Mouse (Mus musculus) cortical plate, adult 2 months (tissue): ENCODE data around the gene Mthfsd. TPM values are rescaled to one million over a fixed set of nuclear protein-coding genes. Genes with fewer than 3 reads are reported as not detected.

Experiments used
- H3K27ac ChIP-seq: fragments of 200-500 bp; 2 replicates; pipeline ENCODE4 v1.5.1; 2012; ENCODE audit warnings: low read length, control low read depth, inconsistent platforms; ENCODE audit not compliant: insufficient read depth
- H3K4me1 ChIP-seq: fragments of 200-500 bp; 2 replicates; pipeline ENCODE4 v1.6.1; 2011; ENCODE audit warnings: low read length; ENCODE audit not compliant: control insufficient read depth, insufficient read depth
- H3K4me3 ChIP-seq: fragments of 200-500 bp; 2 replicates; pipeline ENCODE4 v1.5.1; 2011; ENCODE audit warnings: mild to moderate bottlenecking, low read length, control low read depth; ENCODE audit not compliant: insufficient read depth
- CTCF ChIP-seq: fragments of 200-500 bp; IDR thresholded peaks from 2 replicates; pipeline ENCODE4 v1.5.1; 2011; ENCODE audit warnings: mild to moderate bottlenecking, control low read depth, low read length; ENCODE audit not compliant: insufficient read depth; ENCODE audit errors: extremely low read depth
- POLR2A ChIP-seq: fragments of 200-500 bp; IDR thresholded peaks from 2 replicates; pipeline ENCODE4 v1.6.1; 2011; ENCODE audit warnings: mild to moderate bottlenecking, low read length, control low read depth; ENCODE audit not compliant: insufficient read depth; ENCODE audit errors: extremely low read depth
- polyA plus RNA-seq: library from polyadenylated mRNA; depleted of rRNA; stranded (reverse); fragments of >200 nt; gene quantifications from 2 replicates; pipeline ENCODE4 v1.2.3, GENCODE M21; 2012

The Mthfsd gene
- polyA plus RNA-seq, 1 experiment = 95.8 TPM

GRCm38 (mm10) chr8:121122368-121122767 is 14.2 kb upstream of the Mthfsd start:
- Histone ChIP-seq H3K4me1 (no peaks in the 10 kb centered on the region), H3K4me3 (no peak overlapping the region), H3K27ac (no peak overlapping the region)
- TF ChIP-seq POLR2A = no peak
- TF ChIP-seq CTCF = no peak

DNA sequence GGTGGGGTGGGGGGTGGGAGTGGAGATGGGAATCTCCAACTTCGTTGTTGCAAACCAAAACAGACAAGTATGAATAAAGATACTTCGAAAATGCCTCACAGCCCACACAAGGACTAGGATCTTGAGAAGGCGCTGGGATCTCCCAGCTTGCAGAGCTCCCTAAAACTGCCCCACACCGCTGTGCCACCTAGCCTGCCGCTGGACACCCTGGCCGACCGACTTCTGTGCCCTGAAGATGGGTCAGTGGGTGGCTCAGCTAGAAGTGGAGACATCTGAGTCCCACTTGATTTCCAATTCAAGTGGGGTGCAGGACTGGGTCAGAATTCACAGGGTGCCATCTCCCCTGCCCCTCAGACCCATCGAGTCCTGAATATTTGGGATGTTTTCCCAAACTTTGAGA is 13.5 kb upstream of the Mthfsd start:
- TF ChIP-seq POLR2A (no peak), CTCF (no peak)
- H3K27ac ChIP-seq = no peak overlapping the region
- no peaks in the 10 kb centered on the region for H3K4me1 ChIP-seq
- no peak overlapping the region for H3K4me3 ChIP-seq

DNA sequence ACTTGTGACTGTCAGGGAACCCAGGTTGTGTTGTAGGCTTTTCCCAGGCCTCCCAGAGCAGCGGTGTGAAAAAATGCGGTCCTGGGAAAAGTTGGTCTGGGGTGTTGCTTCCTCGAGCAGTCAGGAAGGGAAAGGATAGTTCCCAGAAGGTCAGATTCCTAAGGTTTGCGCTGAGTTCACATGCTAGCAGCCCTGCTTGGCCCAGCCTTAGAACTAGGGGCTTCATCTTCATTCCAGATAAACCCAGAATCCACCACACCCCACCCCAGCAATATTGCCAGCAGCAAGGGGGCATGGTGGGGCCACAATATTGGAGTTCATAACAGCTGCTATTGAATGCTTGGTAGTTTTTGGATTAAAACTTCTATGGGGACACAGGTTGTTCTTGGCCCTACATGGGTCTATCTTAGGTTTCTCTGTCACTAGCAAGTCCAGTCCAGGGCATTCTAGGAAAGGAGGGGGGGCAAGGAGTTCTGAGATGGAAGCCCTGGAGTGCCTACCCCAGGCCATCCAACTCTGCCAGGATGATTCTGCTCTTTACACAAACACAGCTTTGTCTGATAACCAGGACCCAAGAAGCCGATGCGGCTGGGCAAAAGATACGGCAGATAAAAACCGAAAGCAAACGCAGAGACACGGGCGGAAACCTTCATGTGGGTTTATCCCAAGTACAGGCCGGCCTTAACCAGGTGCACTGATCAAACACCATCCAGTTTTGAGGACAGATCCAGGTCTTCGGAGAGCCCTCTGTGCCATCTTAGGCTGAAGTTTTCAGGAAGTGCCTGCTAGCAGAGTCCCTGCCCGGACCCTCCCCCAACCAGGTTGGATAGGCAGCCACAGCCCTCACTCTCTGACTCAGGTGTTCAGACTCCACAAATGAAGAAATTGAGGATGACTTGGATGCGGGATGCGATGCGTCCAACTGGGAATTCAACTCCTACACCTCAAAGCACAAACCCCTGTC is 12.5 kb upstream of the Mthfsd start:
- Histone ChIP-seq H3K4me1 (no peaks in the 10 kb centered on the region), H3K4me3 (no peak overlapping the region; the same call in 1 of the 2 replicates), H3K27ac (no peak overlapping the region)
- TF ChIP-seq CTCF (no peak), POLR2A (no peak)

- no peak for TF ChIP-seq CTCF
- H3K27ac ChIP-seq = no peak overlapping the region
- no peak overlapping the region for H3K4me3 ChIP-seq
- H3K4me1 ChIP-seq = no peaks in the 10 kb centered on the region
Measured at GRCm38 (mm10) chr8:121119635-121120455, 11.7 kb upstream of the Mthfsd start.

DNA sequence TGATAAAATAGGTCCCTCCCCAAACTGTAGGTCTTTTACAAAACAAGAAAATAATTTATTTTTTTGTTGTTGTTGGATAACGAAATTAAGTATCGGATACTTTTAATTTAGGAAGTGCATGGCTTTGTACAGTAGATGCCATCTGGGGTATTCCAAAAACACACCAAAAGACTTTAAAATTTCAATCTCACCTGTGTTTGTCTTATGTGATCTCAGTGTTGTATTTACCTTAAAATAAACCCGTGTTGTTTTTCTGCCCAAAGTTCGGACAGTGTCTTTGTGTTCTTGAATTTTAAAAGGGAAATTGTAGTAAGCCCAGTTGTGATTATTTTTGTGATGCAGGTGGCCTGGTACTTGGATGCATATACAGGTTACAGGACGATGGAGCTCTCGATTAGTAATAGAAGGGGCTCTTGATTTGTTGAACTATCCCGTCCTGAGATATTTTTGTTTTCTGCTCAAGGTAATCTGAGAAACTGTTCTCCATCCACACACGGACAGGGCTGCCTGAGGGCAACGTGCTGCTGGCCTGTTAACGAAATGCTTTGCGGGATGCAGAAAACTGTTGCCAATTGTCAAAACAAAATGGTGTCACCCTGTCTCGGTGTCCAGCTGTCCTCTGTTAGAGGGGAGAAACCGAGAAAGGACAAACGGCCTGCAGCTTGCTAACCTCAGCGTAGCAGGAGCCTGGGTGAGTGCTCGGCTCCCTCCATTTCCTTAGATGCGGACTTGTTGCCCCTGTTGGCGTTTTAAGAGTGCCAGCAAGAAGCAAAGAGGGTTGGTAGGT is 10.6 kb upstream of the Mthfsd start:
- H3K4me3 ChIP-seq = no peak overlapping the region
- TF ChIP-seq POLR2A (no peak), CTCF (no peak)

DNA sequence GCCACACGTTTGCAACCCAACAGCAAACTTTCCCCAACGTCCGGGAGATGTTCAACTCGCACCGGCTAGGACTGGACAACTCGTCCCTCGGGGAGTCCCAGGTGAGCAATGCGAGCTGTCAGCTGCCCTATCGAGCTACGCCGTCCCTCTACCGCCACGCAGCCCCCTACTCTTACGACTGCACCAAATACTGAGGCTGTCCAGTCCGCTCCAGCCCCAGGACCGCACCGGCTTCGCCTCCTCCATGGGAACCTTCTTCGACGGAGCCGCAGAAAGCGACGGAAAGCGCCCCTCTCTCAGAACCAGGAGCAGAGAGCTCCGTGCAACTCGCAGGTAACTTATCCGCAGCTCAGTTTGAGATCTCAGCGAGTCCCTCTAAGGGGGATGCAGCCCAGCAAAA is 9.7 kb upstream of the Mthfsd start:
- Histone ChIP-seq H3K27ac (no peak overlapping the region), H3K4me3 (no peak overlapping the region), H3K4me1 (no peaks in the 10 kb centered on the region)
- no peak for TF ChIP-seq POLR2A

More for the DNA sequence above, 10.6 kb upstream of the Mthfsd start:
- no peaks in the 10 kb centered on the region for H3K4me1 ChIP-seq
- H3K27ac ChIP-seq = no peak overlapping the region

- Histone ChIP-seq H3K4me1 (no peaks in the 10 kb centered on the region), H3K4me3 (no peak overlapping the region), H3K27ac (no peak overlapping the region)
- no peak for TF ChIP-seq POLR2A
- no peak for TF ChIP-seq CTCF
Measured at GRCm38 (mm10) chr8:121117186-121117651, 9.0 kb upstream of the Mthfsd start.

DNA sequence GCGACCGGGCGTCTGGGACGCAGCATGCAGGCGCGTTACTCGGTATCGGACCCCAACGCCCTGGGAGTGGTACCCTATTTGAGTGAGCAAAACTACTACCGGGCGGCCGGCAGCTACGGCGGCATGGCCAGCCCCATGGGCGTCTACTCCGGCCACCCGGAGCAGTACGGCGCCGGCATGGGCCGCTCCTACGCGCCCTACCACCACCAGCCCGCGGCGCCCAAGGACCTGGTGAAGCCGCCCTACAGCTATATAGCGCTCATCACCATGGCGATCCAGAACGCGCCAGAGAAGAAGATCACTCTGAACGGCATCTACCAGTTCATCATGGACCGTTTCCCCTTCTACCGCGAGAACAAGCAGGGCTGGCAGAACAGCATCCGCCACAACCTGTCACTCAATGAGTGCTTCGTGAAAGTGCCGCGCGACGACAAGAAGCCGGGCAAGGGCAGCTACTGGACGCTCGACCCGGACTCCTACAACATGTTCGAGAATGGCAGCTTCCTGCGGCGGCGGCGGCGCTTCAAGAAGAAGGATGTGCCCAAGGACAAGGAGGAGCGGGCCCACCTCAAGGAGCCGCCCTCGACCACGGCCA is 8.5 kb upstream of the Mthfsd start:
- Histone ChIP-seq H3K4me3 (no peak overlapping the region), H3K27ac (no peak overlapping the region), H3K4me1 (no peaks in the 10 kb centered on the region)
- TF ChIP-seq CTCF (no peak), POLR2A (no peak)

- Histone ChIP-seq H3K4me1 (no peaks in the 10 kb centered on the region), H3K27ac (no peak within 1 kb of the TSS), H3K4me3 (no peak within 1 kb of the TSS; the same call in 1 of the 2 replicates)
- TF ChIP-seq POLR2A = no peak
- no peak for TF ChIP-seq CTCF
Measured at GRCm38 (mm10) chr8:121115948-121116347, 7.8 kb upstream of the Mthfsd start, which contains the start of gene Foxc2. Foxc2 (plus strand) TSS chr8:121116171.
